Mouse (Mus musculus): ENCODE data around the gene Neurog2.

Neurog2 gene

GRCm38 (mm10) chr3:127646156-127646825, 13.4 kb downstream of the Neurog2 start:
- peak; percentile 78 for DNase-seq (ENCODE audit: inconsistent ontology term)

GRCm38 (mm10) chr3:127651742-127652653, 19.1 kb downstream of the Neurog2 start:
- peak; percentile 96 for DNase-seq (ENCODE audit: inconsistent ontology term)

- DNase-seq (ENCODE audit: inconsistent ontology term) = no peak
Measured at GRCm38 (mm10) chr3:127660712-127661111, 27.8 kb downstream of the Neurog2 start.

- DNase-seq (ENCODE audit: inconsistent ontology term) = peak; percentile 10
Measured at GRCm38 (mm10) chr3:127661646-127662531, 29.0 kb downstream of the Neurog2 start.

- DNase-seq (ENCODE audit: inconsistent ontology term) = no peak
Measured at GRCm38 (mm10) chr3:127679703-127680102, 46.8 kb downstream of the Neurog2 start.
